Mouse (Mus musculus) brain, adult 2 months (tissue): ENCODE data around the gene Eps15.
A peak's percentile ranks its signal among the peaks of the same experiment; 100 is the strongest.

ENCODE experiments used
- DNase-seq: peaks from one replicate; pipeline ENCODE4 v3.0.0; 2011; ENCODE audit warnings: low read depth, low spot score

The Eps15 gene

GRCm38 (mm10) chr4:109432668-109433375 lies 152.8 kb downstream of the Eps15 start:
- no peak for DNase-seq

GRCm38 (mm10) chr4:109433641-109434040 lies 153.6 kb downstream of the Eps15 start:
- peak; percentile 51 for DNase-seq

DNA sequence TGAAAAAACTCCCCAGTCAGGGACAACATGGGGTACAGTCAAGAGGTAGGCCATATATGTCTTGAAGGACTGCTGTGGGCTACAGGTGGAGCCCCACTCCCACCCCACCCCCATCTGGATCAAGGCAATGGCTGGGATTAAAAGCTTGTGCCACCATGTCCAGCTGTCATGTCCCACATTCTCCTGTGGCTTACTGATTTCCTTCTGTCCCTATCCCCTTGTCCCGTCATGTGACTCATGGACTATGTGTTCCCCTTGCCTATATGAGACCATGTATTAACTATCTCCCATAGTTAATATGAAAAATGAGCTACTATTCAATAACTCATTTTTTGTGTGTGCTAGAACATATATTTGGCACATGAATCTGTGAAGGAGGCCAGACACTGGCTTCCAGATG lies 154.2 kb downstream of the Eps15 start:
- no peak for DNase-seq
